Mouse (Mus musculus): Measurements from ENCODE around the gene Fam205a4. TPM values are rescaled to one million over a fixed set of nuclear protein-coding genes. Genes with fewer than 3 reads are reported as not detected.
"Not testable (repeated sequence)": the region's sequence is repeated elsewhere in the genome, so short reads cannot be mapped to it uniquely, and the experiment has no call there.

Gene Fam205a4
- polyA plus RNA-seq (2016; fragmentation: Nextera tagmentation; extraction: Ambion mirVana), result 0.17 TPM in 1 of 2 replicates, not detected in the other

DNA sequence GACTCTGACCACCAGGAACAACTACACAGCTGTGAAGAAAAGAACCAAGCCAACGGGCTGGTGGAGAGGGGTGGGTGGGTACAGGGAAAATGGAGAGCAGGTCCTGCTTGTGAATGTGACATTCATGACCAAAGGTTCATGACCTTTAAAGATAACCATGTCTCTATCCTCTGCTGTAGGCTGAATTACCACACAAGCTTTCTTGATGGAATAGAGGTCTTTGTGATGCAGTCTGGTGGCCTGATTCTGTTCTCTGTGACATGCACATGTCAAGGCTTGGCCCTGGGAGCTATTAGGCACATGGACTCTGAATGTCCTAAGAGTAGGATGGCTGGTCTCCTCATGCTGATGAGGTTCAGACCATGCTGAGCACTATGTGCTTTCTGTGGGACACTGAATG lies at the start of gene Fam205a4:
Gene Fam205a4 (plus strand): TSS at position 301 of the 400 bp plus-strand sequence.
- not testable (repeated sequence) for H3K4me3 ChIP-seq; H3K27ac ChIP-seq (replicated peaks); H3K36me3 ChIP-seq; H3K4me1 ChIP-seq; H3K9me3 ChIP-seq; ATAC-seq (ENCODE audit: low FRiP score, low read depth); H3K9ac ChIP-seq (replicated peaks); H3K27me3 ChIP-seq; H3K4me2 ChIP-seq (replicated peaks)
- WGBS, result no CpG with 5 or more reads among the region's 1 CpGs

- H3K9ac ChIP-seq (replicated peaks); H3K27ac ChIP-seq (replicated peaks); H3K9me3 ChIP-seq; H3K27me3 ChIP-seq; H3K4me2 ChIP-seq (replicated peaks); H3K4me1 ChIP-seq; H3K36me3 ChIP-seq; H3K4me3 ChIP-seq; ATAC-seq (ENCODE audit: low FRiP score, low read depth): not testable (repeated sequence)
- no CpG with 5 or more reads among the region's 8 CpGs for WGBS
Observed at GRCm38 (mm10) chr4:41941272-41941671, 24.6 kb upstream of the Fam205a4 start, which contains the start of gene Gm20878. Gm20878 (plus strand) TSS chr4:41941572.

Other genes with a start within 250 kb of the Fam205a4 start
- 184 and 185 TPM in 2 replicates for gene Dctn3, start 242.9 kb upstream of the Fam205a4 start, polyA plus RNA-seq (2016; fragmentation: Nextera tagmentation; extraction: Ambion mirVana)
- 0.26 and 0.54 TPM in 2 replicates for gene Arid3c, start 234.9 kb upstream of the Fam205a4 start, polyA plus RNA-seq (2016; fragmentation: Nextera tagmentation; extraction: Ambion mirVana)
- 22.0 and 25.5 TPM in 2 replicates for gene Galt, start 210.8 kb upstream of the Fam205a4 start, polyA plus RNA-seq (2016; fragmentation: Nextera tagmentation; extraction: Ambion mirVana)
- 50.4 and 55.3 TPM in 2 replicates for gene Sigmar1, start 209.9 kb upstream of the Fam205a4 start, polyA plus RNA-seq (2016; fragmentation: Nextera tagmentation; extraction: Ambion mirVana)
- gene Ccl27a, start 191.8 kb upstream of the Fam205a4 start, polyA plus RNA-seq (2016; fragmentation: Nextera tagmentation; extraction: Ambion mirVana), result 119 and 134 TPM in 2 replicates
- gene Gm21541, start 62.4 kb upstream of the Fam205a4 start, polyA plus RNA-seq (2016; fragmentation: Nextera tagmentation; extraction: Ambion mirVana), result not detected in 2 replicates
- 4.7 and 4.9 TPM in 2 replicates for gene Gm20878, start 24.5 kb upstream of the Fam205a4 start, polyA plus RNA-seq (2016; fragmentation: Nextera tagmentation; extraction: Ambion mirVana)
- gene Gm21093, start 68.7 kb downstream of the Fam205a4 start, polyA plus RNA-seq (2016; fragmentation: Nextera tagmentation; extraction: Ambion mirVana), result 0.16 and 0.55 TPM in 2 replicates
- not detected in 2 replicates for gene Gm3893, start 125.1 kb downstream of the Fam205a4 start, polyA plus RNA-seq (2016; fragmentation: Nextera tagmentation; extraction: Ambion mirVana)
- not detected in 2 replicates for gene Gm13304, start 148.8 kb downstream of the Fam205a4 start, polyA plus RNA-seq (2016; fragmentation: Nextera tagmentation; extraction: Ambion mirVana)
- not detected in 2 replicates for gene Gm13306, start 187.4 kb downstream of the Fam205a4 start, polyA plus RNA-seq (2016; fragmentation: Nextera tagmentation; extraction: Ambion mirVana)
- gene Gm13305, start 202.5 kb downstream of the Fam205a4 start, polyA plus RNA-seq (2016; fragmentation: Nextera tagmentation; extraction: Ambion mirVana), result 0.54 TPM in 1 of 2 replicates, not detected in the other

All from midbrain, embryonic 12.5 days (tissue).